Mouse (Mus musculus): Measurements from ENCODE around the gene Rph3al.
A peak's percentile ranks its signal among the peaks of the same experiment; 100 is the strongest.

The Rph3al gene

DNA sequence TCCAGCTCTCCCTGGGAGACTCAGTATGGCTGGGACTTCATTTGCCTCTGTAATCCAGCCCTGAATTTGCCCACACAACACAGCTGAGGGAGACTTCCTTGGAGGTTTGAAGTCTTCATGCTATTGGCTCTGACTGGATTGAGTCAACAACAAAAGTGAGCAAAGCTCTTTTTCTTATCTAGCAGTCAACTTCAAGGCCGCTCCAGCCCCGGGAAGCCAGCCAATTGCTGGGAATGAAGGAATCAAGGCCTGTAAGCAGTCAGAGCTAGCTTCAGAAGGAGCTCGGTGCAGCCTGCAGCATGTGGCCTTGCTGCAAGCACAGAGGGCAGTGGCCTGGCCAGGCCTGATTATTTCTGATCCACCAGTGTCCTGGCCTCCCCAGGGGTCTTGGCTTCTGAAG is 126.3 kb downstream of the Rph3al start:
- DNase-seq (ENCODE audit: low read depth): peak; percentile 10

- DNase-seq (ENCODE audit: low read depth): no peak
Observed at GRCm38 (mm10) chr11:75810526-75810925, 127.7 kb downstream of the Rph3al start.

DNA sequence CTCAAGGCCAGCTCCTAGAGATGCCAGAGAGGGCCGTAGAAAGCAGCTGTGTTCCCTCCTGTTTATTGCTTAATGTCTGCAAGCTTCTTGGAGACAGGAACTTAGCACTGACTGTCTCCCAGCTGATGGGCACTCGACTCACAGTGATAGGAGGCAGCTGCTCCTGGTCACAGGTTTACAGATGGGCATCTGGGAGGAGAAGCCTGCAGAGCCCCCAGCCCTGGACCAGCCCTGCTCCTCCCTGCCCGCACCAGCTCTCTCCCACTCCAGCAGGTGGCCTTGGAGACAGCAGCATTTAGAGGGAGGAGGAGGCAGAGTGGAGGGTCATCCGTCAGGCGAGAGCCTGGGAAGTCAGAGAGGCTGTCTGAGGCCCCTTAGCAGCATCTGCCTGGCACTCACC is 130.7 kb downstream of the Rph3al start:
- no peak for DNase-seq (ENCODE audit: low read depth)

DNA sequence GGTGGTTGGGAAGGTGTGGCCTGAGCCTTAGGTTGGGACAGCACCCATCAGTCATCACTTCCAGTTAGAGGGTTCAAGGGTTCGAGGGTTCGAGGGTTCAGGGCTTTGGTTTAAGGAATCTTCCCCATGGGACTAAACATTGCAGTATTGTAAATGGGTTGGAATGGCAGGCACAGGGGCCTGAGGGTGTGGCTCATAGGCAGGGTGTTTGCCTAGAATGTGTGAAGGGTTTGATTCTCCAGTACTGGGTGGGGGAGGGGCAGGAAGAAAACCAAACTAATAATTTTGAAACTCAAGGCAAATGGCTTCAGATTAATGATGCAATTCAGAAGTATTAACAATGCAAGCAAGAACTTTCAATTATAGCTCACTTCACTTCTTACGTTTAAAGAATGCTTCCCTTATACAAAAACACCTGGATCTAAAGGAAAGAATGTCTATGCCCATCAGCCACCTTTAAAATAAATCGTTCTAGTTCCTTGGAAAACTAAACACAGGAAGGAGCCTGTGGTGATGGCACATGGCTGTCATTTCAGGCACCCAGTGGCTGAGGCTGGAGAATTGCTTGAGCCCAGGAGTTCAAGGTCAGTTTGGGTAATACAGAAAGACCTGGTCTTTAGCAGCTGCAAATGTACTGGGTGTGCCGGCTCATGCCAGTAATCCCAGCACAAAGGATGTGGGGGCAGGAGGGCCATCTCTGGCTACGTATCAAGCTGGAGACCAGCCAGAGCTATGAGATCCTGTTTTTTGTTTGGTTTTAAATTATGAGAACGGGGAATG is 136.3 kb downstream of the Rph3al start:
- DNase-seq (ENCODE audit: low read depth): no peak

DNA sequence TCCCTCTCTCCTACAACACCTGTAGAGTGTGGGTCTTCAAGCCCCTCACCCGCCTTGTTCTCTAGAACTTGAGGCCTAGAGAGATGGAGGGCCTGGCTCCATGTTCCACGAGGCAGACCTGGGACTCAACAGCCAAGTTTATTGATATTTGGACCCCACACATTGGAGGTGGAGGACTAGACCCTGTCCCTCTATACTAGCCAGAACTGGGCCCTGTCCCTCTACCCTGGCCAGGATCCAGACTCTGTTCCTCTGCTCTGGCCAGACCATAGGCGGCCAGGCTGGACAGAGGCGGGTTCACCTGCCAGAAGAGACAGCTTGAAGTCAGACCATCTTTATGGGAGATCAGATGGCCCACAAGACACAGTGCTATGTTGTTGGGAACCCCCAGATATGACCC is 136.9 kb downstream of the Rph3al start:
- DNase-seq (ENCODE audit: low read depth): no peak

GRCm38 (mm10) chr11:75796536-75797246 is 141.5 kb downstream of the Rph3al start:
- DNase-seq (ENCODE audit: low read depth): no peak

DNA sequence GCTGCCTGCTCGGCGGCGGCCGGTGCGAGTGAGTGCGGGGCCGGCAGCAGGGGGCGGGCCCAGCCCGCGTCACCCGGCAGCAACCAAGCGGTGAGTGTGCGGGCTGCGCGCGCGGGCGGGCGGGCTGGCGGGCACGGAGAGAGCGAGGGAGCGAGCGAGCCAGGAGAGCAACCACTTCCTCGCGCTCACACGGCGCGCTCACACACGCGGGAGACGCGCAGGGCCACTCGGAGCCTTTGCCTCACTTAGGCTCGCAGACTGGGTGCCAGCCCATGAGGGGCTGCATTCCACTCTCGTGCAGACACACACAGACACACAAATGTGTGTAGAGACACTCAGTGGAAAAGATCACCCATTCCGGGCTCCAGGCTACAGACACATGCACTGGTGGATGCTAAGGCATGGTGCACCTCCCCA is 142.2 kb downstream of the Rph3al start, which contains the start of gene Doc2b:
Doc2b (minus strand) TSS at position 21 of the 417 bp plus-strand sequence.
- no peak for DNase-seq (ENCODE audit: low read depth)

DNA sequence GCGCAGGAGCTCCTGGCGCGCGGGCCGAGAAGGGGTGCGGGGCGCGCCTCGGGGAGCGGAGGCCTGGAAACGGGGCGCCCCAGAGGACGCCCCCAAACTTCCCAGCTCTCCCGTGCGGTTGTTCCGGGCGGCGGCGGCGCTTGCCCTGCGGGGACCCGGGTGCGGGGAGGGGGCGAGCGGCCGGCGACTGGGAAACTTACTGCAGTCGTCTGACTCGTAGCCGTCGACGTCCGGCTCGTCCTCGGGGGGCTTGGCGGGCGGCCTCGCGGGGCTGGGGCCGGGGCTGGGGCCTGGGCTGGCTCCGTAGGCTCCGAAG is 142.9 kb downstream of the Rph3al start:
- no peak for DNase-seq (ENCODE audit: low read depth)

GRCm38 (mm10) chr11:75794602-75795320 is 143.5 kb downstream of the Rph3al start:
- no peak for DNase-seq (ENCODE audit: low read depth)

DNA sequence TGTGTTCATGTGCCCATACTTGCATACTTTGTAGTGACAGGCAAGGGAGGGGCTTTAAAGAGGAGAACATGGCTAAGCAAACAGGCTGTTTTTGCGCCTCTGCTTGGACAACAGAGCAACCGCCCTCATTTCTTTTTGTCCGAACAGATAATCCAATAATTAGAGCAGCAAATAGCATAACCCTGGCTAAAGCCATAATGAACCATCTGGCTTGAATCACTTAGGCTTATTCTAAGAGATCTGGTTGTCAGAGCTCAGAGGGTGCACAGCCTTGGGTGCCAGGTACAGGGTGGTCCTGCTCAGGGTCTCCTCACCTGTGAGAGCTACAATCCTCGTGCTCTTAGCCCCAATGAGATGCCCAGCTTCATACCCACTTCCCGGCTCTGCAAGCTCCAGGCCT is 144.9 kb downstream of the Rph3al start:
- DNase-seq (ENCODE audit: low read depth): no peak

- DNase-seq (ENCODE audit: low read depth): no peak
Observed at GRCm38 (mm10) chr11:75792535-75792934, 145.7 kb downstream of the Rph3al start.

DNA sequence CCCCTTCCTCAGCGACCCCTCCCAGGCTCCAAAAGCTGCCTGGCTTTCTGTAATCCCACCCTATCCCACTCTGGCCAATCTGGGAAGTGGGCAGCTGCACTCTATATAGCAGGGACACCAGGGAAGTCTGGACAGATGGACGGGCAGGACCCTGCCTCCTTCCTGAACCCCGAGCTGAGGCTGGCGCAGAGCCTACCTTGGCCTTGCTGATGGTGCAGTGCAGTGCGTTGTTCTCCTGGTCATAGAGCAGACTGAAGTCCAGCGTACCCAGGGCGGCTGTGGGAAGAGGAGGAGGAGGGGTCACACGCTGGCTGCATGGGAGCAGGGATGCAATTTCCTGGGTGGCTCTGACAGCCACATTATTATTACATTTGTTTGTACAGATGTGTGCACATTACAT is 152.3 kb downstream of the Rph3al start:
- no peak for DNase-seq (ENCODE audit: low read depth)

DNA sequence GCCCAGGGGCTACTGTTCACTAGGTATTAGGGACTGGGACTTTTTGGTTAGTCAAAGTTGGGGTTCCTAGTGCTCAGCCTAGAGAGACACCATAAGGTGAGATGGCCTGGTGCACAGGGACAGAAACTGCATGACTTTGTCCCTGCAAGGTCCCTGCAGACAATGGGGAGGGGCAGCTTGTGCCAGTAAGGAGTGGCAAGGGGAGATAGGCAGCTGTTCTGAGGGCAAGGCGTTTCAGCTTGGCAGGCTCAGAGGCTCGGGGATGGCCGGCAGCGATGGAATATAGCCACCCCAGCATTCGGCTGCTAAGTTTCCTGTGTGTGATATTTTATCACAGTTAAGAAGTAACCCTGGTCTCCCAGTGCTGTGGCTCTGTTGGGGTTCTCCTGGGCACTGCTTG is 154.4 kb downstream of the Rph3al start:
- DNase-seq (ENCODE audit: low read depth): no peak

GRCm38 (mm10) chr11:75781919-75782318 is 156.3 kb downstream of the Rph3al start:
- peak; percentile 71 for DNase-seq (ENCODE audit: low read depth)
